Mouse (Mus musculus) MEL (cell line): ENCODE measurements around the gene Commd4. TPM values are rescaled to one million over a fixed set of nuclear protein-coding genes. Genes with fewer than 3 reads are reported as not detected.

Experiments
- DNase-seq: peaks from one replicate; pipeline ENCODE4 v3.0.0; 2011; ENCODE audit warnings: low read depth, low spot score
- H3K27ac ChIP-seq: 2 replicates; pipeline ENCODE4 v1.5.1; 2012; ENCODE audit warnings: low read depth, mild to moderate bottlenecking, control low read depth, low read length, moderate library complexity; ENCODE audit not compliant: control insufficient read depth
- H3K27me3 ChIP-seq, 2 experiments: fragments of 150-350 bp in 1 of 2; sonication (generic) in 1 of 2; 2 replicates each; pipeline ENCODE4 v1.6.1; 2012; ENCODE audit warnings: low read length in 2 of 2, mild to moderate bottlenecking in 2 of 2, improper control_type of control experiment in 1 of 2, moderate library complexity in 1 of 2; ENCODE audit not compliant: insufficient read depth in 2 of 2, control insufficient read depth in 1 of 2
- H3K36me3 ChIP-seq, 2 experiments: 2 replicates each; pipeline ENCODE4 v1.6.1; 2012 to 2014; ENCODE audit warnings: low read length in 2 of 2, improper control_type of control experiment in 1 of 2, inconsistent platforms in 1 of 2, mild to moderate bottlenecking in 1 of 2; ENCODE audit not compliant: insufficient read depth in 2 of 2, control insufficient read depth in 1 of 2
- H3K4me1 ChIP-seq, 2 experiments: fragments of 150-350 bp in 1 of 2; sonication (generic) in 1 of 2; 2 replicates each; pipeline ENCODE4 v1.6.1; 2012; ENCODE audit warnings: low read length in 2 of 2, improper control_type of control experiment in 1 of 2, mild to moderate bottlenecking in 1 of 2; ENCODE audit not compliant: insufficient read depth in 2 of 2, control insufficient read depth in 1 of 2
- H3K4me3 ChIP-seq, 2 experiments: fragments of 150-350 bp in 1 of 2; sonication (generic) in 1 of 2; 2 replicates each; pipeline ENCODE4 v1.5.1; 2012; ENCODE audit warnings: low read depth in 2 of 2, low read length in 2 of 2, mild to moderate bottlenecking in 2 of 2, moderate library complexity in 2 of 2, control low read depth in 1 of 2, improper control_type of control experiment in 1 of 2; ENCODE audit not compliant: control insufficient read depth in 1 of 2, insufficient read depth in 1 of 2
- H3K79me2 ChIP-seq: 2 replicates; pipeline ENCODE4 v1.6.1; 2012; ENCODE audit warnings: mild to moderate bottlenecking, low read length, moderate library complexity; ENCODE audit not compliant: control insufficient read depth, poor library complexity, insufficient read depth
- H3K9ac ChIP-seq: 2 replicates; pipeline ENCODE4 v1.6.1; 2012; ENCODE audit warnings: low read depth, mild to moderate bottlenecking, control low read depth, low read length, moderate library complexity; ENCODE audit not compliant: control insufficient read depth, poor library complexity, severe bottlenecking
- H3K9me3 ChIP-seq: fragments of 150-350 bp; sonication (generic); replicated peaks from 2 replicates; pipeline ENCODE4 v1.6.1; 2012; ENCODE audit warnings: mild to moderate bottlenecking, low read length, improper control_type of control experiment, moderate library complexity; ENCODE audit not compliant: insufficient read depth
- BHLHE40 ChIP-seq: IDR thresholded peaks from 2 replicates; pipeline ENCODE4 v1.6.1; 2012; ENCODE audit warnings: low read depth, mild to moderate bottlenecking, inconsistent platforms, low read length, improper control_type of control experiment, borderline replicate concordance
- CHD1 ChIP-seq: IDR thresholded peaks from 2 replicates; pipeline ENCODE4 v1.6.1; 2012; ENCODE audit warnings: low read depth, mild to moderate bottlenecking, inconsistent platforms, low read length, improper control_type of control experiment
- CTCF ChIP-seq, 3 experiments: IDR thresholded peaks in 2 of 3; conservative IDR thresholded peaks in 1 of 3; 2 replicates each; pipeline ENCODE4 v1.5.1; 2011 to 2012; ENCODE audit warnings: low read length in 3 of 3, low read depth in 2 of 3, mild to moderate bottlenecking in 2 of 3, improper control_type of control experiment in 1 of 3, inconsistent platforms in 1 of 3, mixed read lengths in 1 of 3, moderate library complexity in 1 of 3; ENCODE audit not compliant: control insufficient read depth in 1 of 3, insufficient read depth in 1 of 3, poor library complexity in 1 of 3, severe bottlenecking in 1 of 3
- E2F4 ChIP-seq: IDR thresholded peaks from 2 replicates; pipeline ENCODE4 v1.6.1; 2011; ENCODE audit warnings: low read depth, low read length, improper control_type of control experiment, borderline replicate concordance
- ETS1 ChIP-seq: IDR thresholded peaks from 2 replicates; pipeline ENCODE4 v1.6.1; 2012; ENCODE audit warnings: low read depth, mild to moderate bottlenecking, inconsistent platforms, low read length, improper control_type of control experiment, moderate library complexity
- GABPA ChIP-seq: IDR thresholded peaks from 2 replicates; pipeline ENCODE4 v1.6.1; 2012; ENCODE audit warnings: low read depth, mild to moderate bottlenecking, inconsistent platforms, low read length, improper control_type of control experiment, moderate library complexity
- HCFC1 ChIP-seq: IDR thresholded peaks from 2 replicates; pipeline ENCODE4 v1.6.1; 2012; ENCODE audit warnings: low read depth, mild to moderate bottlenecking, inconsistent platforms, low read length, improper control_type of control experiment, moderate library complexity
- JUND ChIP-seq: IDR thresholded peaks from 2 replicates; pipeline ENCODE4 v1.6.1; 2011; ENCODE audit warnings: low read depth, mild to moderate bottlenecking, improper control_type of control experiment, low read length
- MAFK ChIP-seq: IDR thresholded peaks from 2 replicates; pipeline ENCODE4 v1.6.1; 2011; ENCODE audit warnings: low read depth, mild to moderate bottlenecking, low read length, improper control_type of control experiment, borderline replicate concordance
- MAX ChIP-seq: IDR thresholded peaks from 2 replicates; pipeline ENCODE4 v1.6.1; 2011; ENCODE audit warnings: low read length, improper control_type of control experiment
- MXI1 ChIP-seq: IDR thresholded peaks from 2 replicates; pipeline ENCODE4 v1.6.1; 2011; ENCODE audit warnings: mild to moderate bottlenecking, low read depth, low read length, improper control_type of control experiment
- MYB ChIP-seq: IDR thresholded peaks from 2 replicates; pipeline ENCODE4 v1.6.1; 2011; ENCODE audit warnings: mild to moderate bottlenecking, low read depth, low read length, improper control_type of control experiment
- MYC ChIP-seq: IDR thresholded peaks from 2 replicates; pipeline ENCODE4 v1.6.1; 2011; ENCODE audit warnings: low read depth, mild to moderate bottlenecking, low read length, improper control_type of control experiment, moderate library complexity
- NELFE ChIP-seq: IDR thresholded peaks from 2 replicates; pipeline ENCODE4 v1.6.1; 2011; ENCODE audit warnings: low read depth, low read length, improper control_type of control experiment
- NRF1 ChIP-seq: IDR thresholded peaks from 2 replicates; pipeline ENCODE4 v1.6.1; 2014; ENCODE audit warnings: low read depth, mild to moderate bottlenecking, inconsistent platforms, low read length, improper control_type of control experiment, moderate library complexity; ENCODE audit not compliant: poor library complexity, insufficient read depth, severe bottlenecking
- POLR2AphosphoS5 ChIP-seq: IDR thresholded peaks from 2 replicates; pipeline ENCODE4 v1.6.1; 2012; ENCODE audit warnings: low read depth, borderline replicate concordance, mild to moderate bottlenecking, inconsistent platforms, low read length, moderate library complexity, mixed read lengths
- SMC3 ChIP-seq: IDR thresholded peaks from 2 replicates; pipeline ENCODE4 v1.6.1; 2011; ENCODE audit warnings: low read depth, low read length, improper control_type of control experiment
- TBP ChIP-seq: IDR thresholded peaks from 2 replicates; pipeline ENCODE4 v1.8.0; 2011; ENCODE audit warnings: low read depth, low read length, improper control_type of control experiment
- USF2 ChIP-seq, 2 experiments: IDR thresholded peaks; 2 replicates each; pipeline ENCODE4 v1.6.1; 2011 to 2012; ENCODE audit warnings: improper control_type of control experiment in 2 of 2, low read length in 2 of 2, borderline replicate concordance in 1 of 2, inconsistent platforms in 1 of 2, low read depth in 1 of 2, mild to moderate bottlenecking in 1 of 2; ENCODE audit not compliant: insufficient read depth in 1 of 2
- ZMIZ1 ChIP-seq: IDR thresholded peaks from 2 replicates; pipeline ENCODE4 v1.6.1; 2012; ENCODE audit warnings: low read depth, mild to moderate bottlenecking, inconsistent platforms, low read length, improper control_type of control experiment, moderate library complexity
- ZNF384 ChIP-seq: IDR thresholded peaks from 2 replicates; pipeline ENCODE4 v1.6.1; 2012; ENCODE audit warnings: low read depth, mild to moderate bottlenecking, inconsistent platforms, low read length, improper control_type of control experiment
- polyA plus RNA-seq, 2 experiments: library from polyadenylated mRNA; stranded (reverse) in 1 of 2; unstranded in 1 of 2; fragments of >175 nt in 1 of 2; fragments of >200 nt in 1 of 2; gene quantifications; 2 replicates each; pipeline versions ENCODE4 v1.2.1 to v1.2.4; 2012; ENCODE audit warnings: low replicate concordance in 2 of 2, low read depth in 1 of 2; ENCODE audit not compliant: insufficient read length in 2 of 2, insufficient read depth in 1 of 2, missing spikeins in 1 of 2
- total RNA-seq: library from RNA; depleted of rRNA; stranded (reverse); fragments of 300-350 nt; gene quantifications from 2 replicates; pipeline ENCODE4 v1.2.3, GENCODE M21; 2012

Commd4 gene
- total and polyA plus RNA-seq, 3 experiments: 89.7 to 90.6 TPM; not detected in 1

DNA sequence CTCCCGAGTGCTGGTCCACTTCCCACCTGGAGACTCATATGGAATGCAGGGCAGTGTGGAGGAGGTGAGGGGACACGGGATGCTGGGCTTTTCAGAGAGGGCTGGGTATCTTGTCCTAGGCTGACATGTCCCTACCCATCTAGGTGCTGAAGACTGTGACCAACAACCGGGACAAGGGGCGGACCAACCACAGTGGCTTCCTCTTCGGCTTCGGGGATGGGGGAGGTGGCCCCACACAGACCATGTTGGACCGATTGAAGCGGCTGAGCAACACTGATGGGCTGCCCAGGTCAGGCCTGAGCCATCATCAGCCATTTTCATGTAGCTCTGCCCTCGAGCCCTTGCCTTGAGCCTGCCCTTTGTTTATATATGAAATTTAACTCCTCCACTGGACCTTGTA is 20.4 kb downstream of the Commd4 start:
- Histone ChIP-seq H3K27ac (no peak overlapping the region), H3K27me3 (no peaks in the 10 kb centered on the region), H3K9me3 (no peaks in the 10 kb centered on the region), H3K4me3 (no peak overlapping the region), H3K4me1 (no peaks in the 10 kb centered on the region), H3K9ac (no peak overlapping the region), H3K79me2 (no peaks in the 10 kb centered on the region), H3K36me3 (no peaks in the 10 kb centered on the region; a peak in 1 of 4 replicates)
- DNase-seq: no peak
- TF ChIP-seq BHLHE40 (no peak), MXI1 (no peak), SMC3 (no peak), GABPA (no peak), ZMIZ1 (no peak), MAFK (no peak), CHD1 (no peak), CTCF (IDR thresholded peaks at IDR 0.05 in 2 of 3, conservative IDR thresholded peaks at IDR 0.05 in 1 of 3; ENCODE audit: control insufficient read depth in 1 of 3, insufficient read depth in 1 of 3, low read depth in 2 of 3, low read length in 3 of 3, poor library complexity in 1 of 3, severe bottlenecking in 1 of 3) (no peak), ZNF384 (no peak)

DNA sequence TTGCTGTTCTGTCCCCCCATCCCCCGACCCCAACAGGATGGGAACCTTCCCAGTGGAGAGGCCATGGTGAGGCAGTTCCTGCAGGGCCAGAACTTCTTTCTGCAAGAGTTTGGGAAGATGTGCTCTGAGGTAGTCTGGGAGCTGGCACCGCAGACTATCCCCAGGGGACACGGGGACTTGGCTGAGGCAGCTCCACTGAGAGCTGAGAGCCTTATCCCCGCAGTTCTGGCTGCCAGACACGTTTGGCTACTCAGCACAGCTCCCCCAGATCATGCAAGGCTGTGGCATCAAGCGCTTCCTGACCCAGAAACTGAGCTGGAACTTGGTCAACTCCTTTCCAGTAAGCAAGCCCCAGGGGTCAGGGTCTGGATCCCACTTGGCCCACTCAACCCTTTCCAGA is 20.9 kb downstream of the Commd4 start:
- H3K36me3 ChIP-seq: no peaks in the 10 kb centered on the region; a peak in 1 of 4 replicates
- no peak overlapping the region for H3K9ac ChIP-seq
- no peak overlapping the region for H3K27ac ChIP-seq
- no peaks in the 10 kb centered on the region for H3K9me3 ChIP-seq
- no peaks in the 10 kb centered on the region for H3K79me2 ChIP-seq
- no peak for DNase-seq
- H3K27me3 ChIP-seq: no peaks in the 10 kb centered on the region
- H3K4me1 ChIP-seq: no peaks in the 10 kb centered on the region
- TF ChIP-seq HCFC1 (no peak), E2F4 (no peak), MYB (no peak), MXI1 (no peak), MYC (no peak), USF2 (IDR thresholded peaks at IDR 0.05; ENCODE audit: borderline replicate concordance in 1 of 2, insufficient read depth in 1 of 2, low read depth in 1 of 2, low read length in 2 of 2) (no peak), BHLHE40 (no peak), MAFK (no peak), POLR2AphosphoS5 (no peak), NRF1 (no peak), TBP (no peak), ETS1 (no peak), MAX (no peak), JUND (no peak), SMC3 (no peak), NELFE (no peak)
- no peak overlapping the region for H3K4me3 ChIP-seq
